Mouse (Mus musculus) heart, postnatal 0 days (tissue): ENCODE data around the gene Slc4a3. TPM values are rescaled to one million over a fixed set of nuclear protein-coding genes. Genes with fewer than 3 reads are reported as not detected.

Experiments used
- ATAC-seq: fragments of 200-750 bp; cut with Nextera tagmentation; 2 replicates; pipeline ENCODE4 v1.8.0; 2017; ENCODE audit warnings: low read depth, moderate number of reproducible peaks, moderate library complexity; ENCODE audit not compliant: insufficient read depth
- DNase-seq: peaks from one replicate; pipeline ENCODE4 v3.0.0-alpha.2; 2016; ENCODE audit warnings: low spot score
- H3K27ac ChIP-seq: fragments of 300-500 bp; sonication (generic); 2 replicates; pipeline ENCODE4 v1.5.1; 2014; ENCODE audit warnings: low read depth, mild to moderate bottlenecking
- H3K27me3 ChIP-seq: fragments of 300-500 bp; sonication (generic); 2 replicates; pipeline ENCODE4 v1.6.1; 2014; ENCODE audit warnings: low read length, mixed read lengths; ENCODE audit not compliant: control insufficient read depth, insufficient read depth
- H3K36me3 ChIP-seq: fragments of 300-500 bp; sonication (generic); replicated peaks from 2 replicates; pipeline ENCODE4 v1.6.1; 2014; ENCODE audit warnings: low read length, mixed read lengths; ENCODE audit not compliant: control insufficient read depth, insufficient read depth
- H3K4me1 ChIP-seq: fragments of 300-500 bp; sonication (generic); 2 replicates; pipeline ENCODE4 v1.6.1; 2014; ENCODE audit warnings: antibody characterized with exemption; ENCODE audit not compliant: control insufficient read depth, insufficient read depth
- H3K4me2 ChIP-seq: fragments of 300-500 bp; sonication (generic); 2 replicates; pipeline ENCODE4 v1.6.1; 2014; ENCODE audit warnings: low read depth, mild to moderate bottlenecking, low read length, moderate library complexity
- H3K4me3 ChIP-seq: fragments of 300-500 bp; sonication (generic); 2 replicates; pipeline ENCODE4 v1.5.1; 2014; ENCODE audit warnings: low read depth, low read length
- H3K9ac ChIP-seq: fragments of 300-500 bp; sonication (generic); replicated peaks from 2 replicates; pipeline ENCODE4 v1.6.1; 2014; ENCODE audit warnings: low read depth, low read length, mixed read lengths
- H3K9me3 ChIP-seq: fragments of 300-500 bp; sonication (generic); replicated peaks from 2 replicates; pipeline ENCODE4 v1.6.1; 2016; ENCODE audit warnings: low read length; ENCODE audit not compliant: control insufficient read depth
- CTCF ChIP-seq: IDR thresholded peaks from 2 replicates; pipeline ENCODE4 v1.5.1; 2016; ENCODE audit warnings: antibody characterized with exemption, control low read depth, low read depth
- EP300 ChIP-seq: IDR thresholded peaks from 2 replicates; pipeline ENCODE4 v1.6.1; 2016; ENCODE audit warnings: antibody characterized with exemption, low read depth
- WGBS: fragments of 180-500 bp; shearing (Covaris S2); extraction: QIAGEN DNeasy Blood & Tissue Kit; methylation state at CpG from one replicate; pipeline ENCODE4 v1.1.7; 2014; 5-methylcytosine and 5-hydroxymethylcytosine counted together
- polyA plus RNA-seq: library from polyadenylated mRNA; unstranded; fragments of >200 nt; fragmentation: Nextera tagmentation; extraction: Ambion mirVana; gene quantifications from 2 replicates; pipeline ENCODE4 v1.2.1, GENCODE M21; 2015
- total RNA-seq: library from RNA; depleted of rRNA; stranded (reverse); fragments of >200 nt; gene quantifications from 2 replicates; pipeline ENCODE4 v1.2.3, GENCODE M21; 2014; ENCODE audit warnings: low replicate concordance

Slc4a3 gene
- total and polyA plus RNA-seq, 2 experiments from 2014 or later, result 49.9 to 136 TPM

GRCm38 (mm10) chr1:75550586-75550985 lies 4.5 kb downstream of the Slc4a3 start:
- H3K36me3 ChIP-seq, result peaks cover 49% of the 10 kb centered on the region
- TF ChIP-seq EP300 (no peak), CTCF (no peak)
- DNase-seq (no peak), ATAC-seq (no peak)
- H3K9me3 ChIP-seq, result no peaks in the 10 kb centered on the region
- peaks cover 14% of the 10 kb centered on the region for H3K4me1 ChIP-seq
- WGBS, result 78% methylated on average over 15 of the region's 15 CpGs
- H3K27me3 ChIP-seq, result no peaks in the 10 kb centered on the region
- no peak overlapping the region for H3K27ac ChIP-seq
- no peak overlapping the region for H3K4me3 ChIP-seq
- H3K4me2 ChIP-seq, result no peak overlapping the region
- no peak overlapping the region for H3K9ac ChIP-seq

GRCm38 (mm10) chr1:75555680-75556079 lies 9.6 kb downstream of the Slc4a3 start:
- ATAC-seq (no peak), DNase-seq (no peak)
- H3K9me3 ChIP-seq, result no peaks in the 10 kb centered on the region
- TF ChIP-seq CTCF, result no peak
- TF ChIP-seq EP300, result no peak
- 69% methylated on average over 7 of the region's 7 CpGs for WGBS
- no peaks in the 10 kb centered on the region for H3K27me3 ChIP-seq
- H3K9ac ChIP-seq, result no peak overlapping the region
- no peak overlapping the region for H3K4me3 ChIP-seq
- H3K27ac ChIP-seq, result no peak overlapping the region
- peaks cover 61% of the 10 kb centered on the region for H3K36me3 ChIP-seq
- no peak overlapping the region for H3K4me2 ChIP-seq
- 0 out of 2 replicates have a peak, but pooled peaks cover 6% of the 10 kb centered on the region for H3K4me1 ChIP-seq

- H3K4me2 ChIP-seq, result no peak overlapping the region
- H3K36me3 ChIP-seq, result peaks cover 55% of the 10 kb centered on the region
- H3K9ac ChIP-seq, result no peak overlapping the region
- no peak overlapping the region for H3K4me3 ChIP-seq
- no peak overlapping the region for H3K27ac ChIP-seq
- WGBS, result 69% methylated on average over 9 of the region's 9 CpGs
- ATAC-seq (no peak), DNase-seq (no peak)
- H3K4me1 ChIP-seq, result peaks cover 10% of the 10 kb centered on the region
- H3K27me3 ChIP-seq, result no peaks in the 10 kb centered on the region
- no peaks in the 10 kb centered on the region for H3K9me3 ChIP-seq
- no peak for TF ChIP-seq CTCF
- TF ChIP-seq EP300, result no peak
Measured at GRCm38 (mm10) chr1:75556143-75556781, 10.2 kb downstream of the Slc4a3 start.

GRCm38 (mm10) chr1:75557041-75557440 lies 11.0 kb downstream of the Slc4a3 start:
- ATAC-seq, result no peak
- no peak overlapping the region for H3K4me3 ChIP-seq

GRCm38 (mm10) chr1:75558388-75559178 lies 12.5 kb downstream of the Slc4a3 start:
- 75% methylated on average over 18 of the region's 18 CpGs for WGBS
- Histone ChIP-seq H3K4me2 (no peak overlapping the region), H3K9ac (no peak overlapping the region; the same call in 1 of the 2 replicates), H3K9me3 (no peaks in the 10 kb centered on the region), H3K27me3 (no peaks in the 10 kb centered on the region), H3K4me3 (no peak overlapping the region), H3K36me3 (peaks cover 33% of the 10 kb centered on the region), H3K4me1 (peaks cover 21% of the 10 kb centered on the region), H3K27ac (peak overlapping the region; percentile 84)
- no peak for ATAC-seq
- no peak for DNase-seq
- TF ChIP-seq EP300 (no peak), CTCF (no peak)

More at GRCm38 (mm10) chr1:75557041-75557440, 11.0 kb downstream of the Slc4a3 start:
- WGBS, result 92% methylated on average over 7 of the region's 7 CpGs
- peaks cover 48% of the 10 kb centered on the region for H3K36me3 ChIP-seq
- no peaks in the 10 kb centered on the region for H3K27me3 ChIP-seq
- no peak for TF ChIP-seq EP300
- no peak overlapping the region for H3K27ac ChIP-seq
- H3K9ac ChIP-seq, result no peak overlapping the region
- H3K4me2 ChIP-seq, result no peak overlapping the region
- H3K9me3 ChIP-seq, result no peaks in the 10 kb centered on the region
- peaks cover 18% of the 10 kb centered on the region for H3K4me1 ChIP-seq
- DNase-seq, result no peak
